ENCODE assay signal across 13 mouse cellular contexts in the genomic region with DNA sequence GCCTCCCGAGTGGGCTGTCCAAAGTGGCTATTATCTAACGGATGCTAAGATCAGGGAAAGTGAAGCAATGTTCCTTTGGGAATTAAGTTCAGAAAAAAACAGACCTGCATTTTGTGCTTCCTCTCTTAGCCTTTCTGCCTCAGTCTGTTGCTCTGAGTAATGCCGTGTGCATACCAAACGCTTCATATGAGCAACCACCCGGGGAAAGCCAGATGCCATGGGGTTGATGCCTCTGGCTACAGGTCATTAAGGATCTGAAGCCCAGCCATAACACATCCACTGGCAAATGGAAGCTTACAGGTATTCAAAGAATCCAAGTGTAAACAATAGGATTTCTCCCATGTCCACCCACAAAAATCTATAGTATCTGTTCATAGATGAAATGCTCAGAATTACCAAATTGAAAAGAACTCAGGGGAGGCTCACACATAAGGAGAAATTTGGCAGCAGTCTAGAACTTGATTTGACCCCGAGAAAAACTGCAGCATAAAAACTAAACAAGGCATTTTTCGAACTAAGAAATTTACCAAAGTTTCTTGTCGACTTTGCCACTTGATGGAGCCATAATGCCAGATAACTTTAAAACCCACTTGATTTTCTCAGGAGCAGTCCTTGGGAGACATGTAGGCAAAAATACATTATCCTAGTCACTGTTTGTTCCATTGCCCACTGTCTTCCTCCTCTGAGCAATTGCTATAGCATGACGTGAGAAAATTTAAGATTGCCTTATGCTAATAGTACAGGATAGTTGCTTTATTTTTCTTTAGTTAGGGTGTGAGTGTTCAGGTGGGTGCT.
DNase-seq lines count a peak whose midpoint lies in the region; ATAC-seq and TF ChIP-seq lines count a peak whose summit lies in the region.
"Had no signal": no experiment of that assay in that cellular context is flagged by ENCODE, and none has a peak within 500 bp of the region (broad histone marks: within the 10 kb centered on the region; RNA-seq: fewer than 3 reads in every experiment).

No protein-coding gene starts in this region.

- no peak overlapping the region for H3K4me2 ChIP-seq in forebrain, embryonic 13.5 days
- no peak overlapping the region for H3K4me2 ChIP-seq in forebrain, embryonic 12.5 days
- H3K4me2 ChIP-seq in limb, embryonic 14.5 days (replicated peaks; ENCODE audit: low read depth, low read length, severe bottlenecking), result no peak overlapping the region
- H3K4me2 ChIP-seq: limb, embryonic 15.5 days had no signal

- 0 out of 2 replicates have a peak, but pooled peaks have one; percentile 27 for ATAC-seq in forebrain, embryonic 13.5 days
- ATAC-seq in forebrain, embryonic 12.5 days (ENCODE audit: low FRiP score), result no peak
- no peak for ATAC-seq in limb, embryonic 14.5 days (ENCODE audit: low FRiP score, low read depth)
- ATAC-seq in megakaryocyte progenitor cell, adult 5-6 weeks (replicated peaks; ENCODE audit: poor library complexity), result no peak
- ATAC-seq: activated CD4-positive, CD25-positive, alpha-beta regulatory T cell, adult 4 months had no signal

- peak; percentile 21 for DNase-seq in limb, embryonic 14.5 days (ENCODE audit: low spot score)
- no peak for DNase-seq in limb, embryonic 10.5 days (ENCODE audit: low spot score)
- peak; percentile 7 to 28 for DNase-seq in kidney, postnatal 36 days
- no peak for DNase-seq in layer of hippocampus, postnatal 36 days
- DNase-seq: cerebellum, adult 11 months; heart, adult 11 months had no signal

- TF ChIP-seq POLR2A in limb, embryonic 14.5 days (IDR thresholded peaks at IDR 0.05; ENCODE audit: borderline replicate concordance, extremely low read depth, insufficient read depth, insufficient read length), result no peak
- no peak for TF ChIP-seq POLR2A in cortical plate, adult 2 months (IDR thresholded peaks at IDR 0.05; ENCODE audit: extremely low read depth, insufficient read depth, low read length)

- TF ChIP-seq CTCF in cortical plate, adult 2 months (IDR thresholded peaks at IDR 0.05; ENCODE audit: extremely low read depth, insufficient read depth, low read length), result peak; percentile 9; the same call in 1 of the 2 replicates

- no peak overlapping the region for H3K27ac ChIP-seq in forebrain, embryonic 13.5 days
- H3K27ac ChIP-seq in forebrain, embryonic 12.5 days, result no peak overlapping the region
- H3K27ac ChIP-seq in limb, embryonic 14.5 days (replicated peaks; ENCODE audit: low read depth, low read length), result no peak overlapping the region
- H3K27ac ChIP-seq in limb, embryonic 10.5 days, result no peak overlapping the region
- H3K27ac ChIP-seq in cortical plate, adult 2 months (ENCODE audit: insufficient read depth, low read length), result no peak overlapping the region
- H3K27ac ChIP-seq: limb, embryonic 15.5 days had no signal

- H3K9me3 ChIP-seq in forebrain, embryonic 13.5 days (replicated peaks), result no peaks in the 10 kb centered on the region
- no peaks in the 10 kb centered on the region for H3K9me3 ChIP-seq in forebrain, embryonic 12.5 days
- no peaks in the 10 kb centered on the region for H3K9me3 ChIP-seq in limb, embryonic 14.5 days (ENCODE audit: control insufficient read depth, low read length)
- no peaks in the 10 kb centered on the region for H3K9me3 ChIP-seq in limb, embryonic 10.5 days (replicated peaks)
- H3K9me3 ChIP-seq: limb, embryonic 15.5 days had no signal

- H3K4me1 ChIP-seq in forebrain, embryonic 13.5 days, result 0 out of 2 replicates have a peak, but pooled peaks cover 4% of the 10 kb centered on the region
- peaks cover 5% of the 10 kb centered on the region; the same call in 1 of the 2 replicates for H3K4me1 ChIP-seq in forebrain, embryonic 12.5 days
- H3K4me1 ChIP-seq in limb, embryonic 14.5 days (ENCODE audit: control insufficient read depth, insufficient read depth, low read length), result no peaks in the 10 kb centered on the region
- H3K4me1 ChIP-seq in limb, embryonic 10.5 days, result no peaks in the 10 kb centered on the region
- no peaks in the 10 kb centered on the region for H3K4me1 ChIP-seq in cortical plate, adult 2 months (ENCODE audit: control insufficient read depth, insufficient read depth, low read length)
- H3K4me1 ChIP-seq: limb, embryonic 15.5 days had no signal

- H3K9ac ChIP-seq in forebrain, embryonic 13.5 days, result no peak overlapping the region
- no peak overlapping the region for H3K9ac ChIP-seq in forebrain, embryonic 12.5 days
- no peak overlapping the region for H3K9ac ChIP-seq in limb, embryonic 14.5 days (ENCODE audit: low read depth, low read length, severe bottlenecking)
- H3K9ac ChIP-seq: limb, embryonic 15.5 days had no signal

- no peaks in the 10 kb centered on the region for H3K27me3 ChIP-seq in forebrain, embryonic 13.5 days
- no peaks in the 10 kb centered on the region for H3K27me3 ChIP-seq in forebrain, embryonic 12.5 days
- H3K27me3 ChIP-seq in limb, embryonic 14.5 days (ENCODE audit: control insufficient read depth, insufficient read depth, low read length), result no peaks in the 10 kb centered on the region
- no peaks in the 10 kb centered on the region for H3K27me3 ChIP-seq in limb, embryonic 10.5 days (ENCODE audit: low read depth, poor library complexity, severe bottlenecking)
- H3K27me3 ChIP-seq: limb, embryonic 15.5 days had no signal

- H3K36me3 ChIP-seq in forebrain, embryonic 13.5 days (ENCODE audit: poor library complexity, severe bottlenecking), result no peaks in the 10 kb centered on the region
- no peaks in the 10 kb centered on the region for H3K36me3 ChIP-seq in forebrain, embryonic 12.5 days (replicated peaks)
- H3K36me3 ChIP-seq in limb, embryonic 14.5 days (ENCODE audit: control insufficient read depth, insufficient read depth, low read length), result no peaks in the 10 kb centered on the region
- no peaks in the 10 kb centered on the region for H3K36me3 ChIP-seq in limb, embryonic 10.5 days
- H3K36me3 ChIP-seq: limb, embryonic 15.5 days had no signal

- WGBS in forebrain, embryonic 13.5 days, result 69% methylated on average over 9 of the region's 9 CpGs
- 71% methylated on average over 9 of the region's 9 CpGs for WGBS in forebrain, embryonic 12.5 days
- 44% methylated on average over 9 of the region's 9 CpGs for WGBS in limb, embryonic 14.5 days
- 79% methylated on average over 9 of the region's 9 CpGs for WGBS in limb, embryonic 10.5 days

- H3K4me3 ChIP-seq in forebrain, embryonic 13.5 days, result no peak overlapping the region
- no peak overlapping the region for H3K4me3 ChIP-seq in forebrain, embryonic 12.5 days (replicated peaks)
- H3K4me3 ChIP-seq in limb, embryonic 14.5 days (replicated peaks; ENCODE audit: low read length), result no peak overlapping the region
- H3K4me3 ChIP-seq in limb, embryonic 10.5 days, result no peak overlapping the region
- H3K4me3 ChIP-seq in cortical plate, adult 2 months (ENCODE audit: insufficient read depth, low read length), result no peak overlapping the region
- H3K4me3 ChIP-seq: erythroblast, embryonic 14.5 days; limb, embryonic 15.5 days had no signal

Comparison
In these comparisons a context has a peak if more than half of its experiments do, and no peak if none do; other contexts are left out.
1. DNase-seq: peak in limb, embryonic 14.5 days (single experiment) and kidney, postnatal 36 days (2 of 2); none in limb, embryonic 10.5 days (single experiment) and layer of hippocampus, postnatal 36 days (0 of 2).